Mouse (Mus musculus) forebrain, embryonic 16.5 days (tissue): ENCODE results near the gene Vdr. TPM values are rescaled to one million over a fixed set of nuclear protein-coding genes. Genes with fewer than 3 reads are reported as not detected.

Experiments used
- ATAC-seq: fragments of 200-750 bp; cut with Nextera tagmentation; 2 replicates; pipeline ENCODE4 v1.8.0; 2017; ENCODE audit warnings: mild to moderate bottlenecking, moderate library complexity
- H3K27ac ChIP-seq: fragments of 300-500 bp; sonication (generic); 2 replicates; pipeline ENCODE4 v1.5.1; 2014; ENCODE audit warnings: low read length, control low read depth
- H3K27me3 ChIP-seq: fragments of 300-500 bp; sonication (generic); replicated peaks from 2 replicates; pipeline ENCODE4 v1.6.1; 2014; ENCODE audit warnings: low read length; ENCODE audit not compliant: control insufficient read depth, insufficient read depth
- H3K36me3 ChIP-seq: fragments of 300-500 bp; sonication (generic); 2 replicates; pipeline ENCODE4 v1.6.1; 2014; ENCODE audit not compliant: control insufficient read depth, insufficient read depth
- H3K4me1 ChIP-seq: fragments of 300-500 bp; sonication (generic); replicated peaks from 2 replicates; pipeline ENCODE4 v1.6.1; 2014; ENCODE audit warnings: low read length; ENCODE audit not compliant: control insufficient read depth, insufficient read depth
- H3K4me2 ChIP-seq: fragments of 300-500 bp; sonication (generic); 2 replicates; pipeline ENCODE4 v1.6.1; 2014; ENCODE audit warnings: mild to moderate bottlenecking, low read length, control low read depth
- H3K4me3 ChIP-seq: fragments of 300-500 bp; sonication (generic); replicated peaks from 2 replicates; pipeline ENCODE4 v1.5.1; 2014; ENCODE audit warnings: mild to moderate bottlenecking, low read length, control low read depth
- H3K9ac ChIP-seq: fragments of 300-500 bp; sonication (generic); replicated peaks from 2 replicates; pipeline ENCODE4 v1.6.1; 2014; ENCODE audit warnings: low read depth, low read length, control low read depth
- H3K9me3 ChIP-seq: fragments of 300-500 bp; sonication (generic); 2 replicates; pipeline ENCODE4 v1.6.1; 2016; ENCODE audit warnings: low read length; ENCODE audit not compliant: control insufficient read depth
- WGBS: fragments of 180-500 bp; shearing (Covaris S2); extraction: QIAGEN DNeasy Blood & Tissue Kit; methylation state at CpG from one replicate; pipeline ENCODE4 v1.1.7; 2014; 5-methylcytosine and 5-hydroxymethylcytosine counted together
- polyA plus RNA-seq: library from polyadenylated mRNA; unstranded; fragments of >200 nt; fragmentation: Nextera tagmentation; extraction: Ambion mirVana; gene quantifications from 2 replicates; pipeline ENCODE4 v1.2.1, GENCODE M21; 2015

Vdr gene
- polyA plus RNA-seq, 1 experiment from 2014 or later = not detected

GRCm38 (mm10) chr15:97827401-97827800 is 83.0 kb downstream of the Vdr start:
- no peaks in the 10 kb centered on the region for H3K9me3 ChIP-seq
- H3K27me3 ChIP-seq = no peaks in the 10 kb centered on the region
- peaks cover 74% of the 10 kb centered on the region for H3K4me1 ChIP-seq
- H3K4me2 ChIP-seq = no peak overlapping the region
- 87% methylated on average over 8 of the region's 8 CpGs for WGBS
- H3K9ac ChIP-seq = no peak overlapping the region
- H3K27ac ChIP-seq = no peak overlapping the region
- H3K36me3 ChIP-seq = no peaks in the 10 kb centered on the region
- no peak for ATAC-seq
- no peak overlapping the region for H3K4me3 ChIP-seq

- H3K4me1 ChIP-seq = peaks cover 69% of the 10 kb centered on the region
- H3K9me3 ChIP-seq = no peaks in the 10 kb centered on the region
- no peak overlapping the region for H3K9ac ChIP-seq
- no peak for ATAC-seq
- no peak overlapping the region for H3K4me2 ChIP-seq
- H3K27me3 ChIP-seq = no peaks in the 10 kb centered on the region
- WGBS = 78% methylated on average over 5 of the region's 5 CpGs
- H3K27ac ChIP-seq = no peak overlapping the region
- no peak overlapping the region for H3K4me3 ChIP-seq
- H3K36me3 ChIP-seq = no peaks in the 10 kb centered on the region
Observed at GRCm38 (mm10) chr15:97826588-97827261, 83.7 kb downstream of the Vdr start.

- Histone ChIP-seq H3K27me3 (no peaks in the 10 kb centered on the region), H3K4me1 (peaks cover 72% of the 10 kb centered on the region), H3K4me3 (no peak overlapping the region; the same call in 1 of the 2 replicates), H3K27ac (no peak overlapping the region), H3K9me3 (no peaks in the 10 kb centered on the region), H3K4me2 (no peak overlapping the region; the same call in 1 of the 2 replicates), H3K9ac (no peak overlapping the region; the same call in 1 of the 2 replicates), H3K36me3 (no peaks in the 10 kb centered on the region)
- ATAC-seq = no peak
- 57% methylated on average over 12 of the region's 12 CpGs for WGBS
Observed at GRCm38 (mm10) chr15:97825941-97826587, 84.4 kb downstream of the Vdr start.

GRCm38 (mm10) chr15:97825071-97825940 is 85.1 kb downstream of the Vdr start:
- no peak overlapping the region for H3K27ac ChIP-seq
- H3K4me3 ChIP-seq = peak overlapping the region; percentile 19

GRCm38 (mm10) chr15:97824042-97824441 is 86.4 kb downstream of the Vdr start:
- Histone ChIP-seq H3K27ac (no peak overlapping the region), H3K4me3 (no peak overlapping the region), H3K9me3 (no peaks in the 10 kb centered on the region), H3K36me3 (no peaks in the 10 kb centered on the region), H3K4me1 (peaks cover 55% of the 10 kb centered on the region), H3K27me3 (no peaks in the 10 kb centered on the region), H3K9ac (no peak overlapping the region), H3K4me2 (no peak overlapping the region)
- no peak for ATAC-seq
- WGBS = 78% methylated on average over 6 of the region's 6 CpGs

More at GRCm38 (mm10) chr15:97825071-97825940, 85.1 kb downstream of the Vdr start:
- WGBS = 10% methylated on average over 29 of the region's 29 CpGs
- no peaks in the 10 kb centered on the region for H3K9me3 ChIP-seq
- H3K27me3 ChIP-seq = no peaks in the 10 kb centered on the region
- H3K9ac ChIP-seq = peak overlapping the region; percentile 40
- peak overlapping the region; percentile 44 for H3K4me2 ChIP-seq
- peaks cover 68% of the 10 kb centered on the region for H3K4me1 ChIP-seq
- H3K36me3 ChIP-seq = no peaks in the 10 kb centered on the region
- peak; percentile 42; the same call in 1 of the 2 replicates for ATAC-seq

- H3K4me2 ChIP-seq = no peak overlapping the region
- no peak for ATAC-seq
Observed at GRCm38 (mm10) chr15:97823479-97823878, 87.0 kb downstream of the Vdr start.

GRCm38 (mm10) chr15:97822545-97823228 is 87.7 kb downstream of the Vdr start:
- Histone ChIP-seq H3K4me3 (no peak overlapping the region), H3K9ac (0 out of 2 replicates have a peak overlapping the region, but pooled peaks have one; percentile 28)
- ATAC-seq = no peak

More at GRCm38 (mm10) chr15:97823479-97823878, 87.0 kb downstream of the Vdr start:
- Histone ChIP-seq H3K27ac (no peak overlapping the region), H3K4me3 (no peak overlapping the region), H3K36me3 (no peaks in the 10 kb centered on the region), H3K4me1 (peaks cover 50% of the 10 kb centered on the region), H3K27me3 (no peaks in the 10 kb centered on the region), H3K9me3 (no peaks in the 10 kb centered on the region), H3K9ac (no peak overlapping the region)
- WGBS = 53% methylated on average over 12 of the region's 12 CpGs

GRCm38 (mm10) chr15:97821983-97822363 is 88.5 kb downstream of the Vdr start:
- 84% methylated on average over 6 of the region's 6 CpGs for WGBS
- Histone ChIP-seq H3K27me3 (no peaks in the 10 kb centered on the region), H3K9me3 (no peaks in the 10 kb centered on the region), H3K27ac (no peak overlapping the region), H3K36me3 (no peaks in the 10 kb centered on the region), H3K4me2 (no peak overlapping the region), H3K4me3 (no peak overlapping the region), H3K4me1 (peaks cover 41% of the 10 kb centered on the region), H3K9ac (no peak overlapping the region)
- ATAC-seq = no peak

More at GRCm38 (mm10) chr15:97822545-97823228, 87.7 kb downstream of the Vdr start:
- H3K27me3 ChIP-seq = no peaks in the 10 kb centered on the region
- H3K27ac ChIP-seq = no peak overlapping the region
- H3K4me2 ChIP-seq = no peak overlapping the region
- H3K36me3 ChIP-seq = no peaks in the 10 kb centered on the region
- H3K4me1 ChIP-seq = peaks cover 44% of the 10 kb centered on the region
- H3K9me3 ChIP-seq = no peaks in the 10 kb centered on the region
- 54% methylated on average over 10 of the region's 12 CpGs for WGBS
